Mouse (Mus musculus) stomach, postnatal 0 days (tissue): ENCODE measurements around the gene Ubr3. TPM values are rescaled to one million over a fixed set of nuclear protein-coding genes. Genes with fewer than 3 reads are reported as not detected.

Experiments used
- ATAC-seq: fragments of 200-750 bp; cut with Nextera tagmentation; 2 replicates; pipeline ENCODE4 v1.8.0; 2017; ENCODE audit not compliant: low FRiP score, low TSS enrichment
- DNase-seq: peaks from one replicate; pipeline ENCODE4 v3.0.0-alpha.2; 2016; ENCODE audit warnings: low spot score
- H3K27ac ChIP-seq: fragments of 300-500 bp; sonication (generic); replicated peaks from 2 replicates; pipeline ENCODE4 v1.5.1; 2014; ENCODE audit warnings: mild to moderate bottlenecking, control low read depth
- H3K27me3 ChIP-seq: fragments of 300-500 bp; sonication (generic); 2 replicates; pipeline ENCODE4 v1.6.1; 2014; ENCODE audit warnings: low read length; ENCODE audit not compliant: control insufficient read depth, insufficient read depth
- H3K36me3 ChIP-seq: fragments of 300-500 bp; sonication (generic); 2 replicates; pipeline ENCODE4 v1.6.1; 2014; ENCODE audit warnings: low read length, mixed read lengths; ENCODE audit not compliant: control insufficient read depth, insufficient read depth
- H3K4me1 ChIP-seq: fragments of 300-500 bp; sonication (generic); replicated peaks from 2 replicates; pipeline ENCODE4 v1.6.1; 2014; ENCODE audit warnings: antibody characterized with exemption; ENCODE audit not compliant: control insufficient read depth, insufficient read depth
- H3K4me2 ChIP-seq: fragments of 300-500 bp; sonication (generic); replicated peaks from 2 replicates; pipeline ENCODE4 v1.6.1; 2014; ENCODE audit warnings: low read depth, mild to moderate bottlenecking, control low read depth, moderate library complexity
- H3K4me3 ChIP-seq: fragments of 300-500 bp; sonication (generic); 2 replicates; pipeline ENCODE4 v1.5.1; 2014; ENCODE audit warnings: low read depth, low read length, control low read depth
- H3K9ac ChIP-seq: fragments of 300-500 bp; sonication (generic); 2 replicates; pipeline ENCODE4 v1.6.1; 2014; ENCODE audit warnings: mild to moderate bottlenecking, low read length, control low read depth, mixed read lengths
- H3K9me3 ChIP-seq: fragments of 300-500 bp; sonication (generic); 2 replicates; pipeline ENCODE4 v1.6.1; 2016; ENCODE audit warnings: low read length; ENCODE audit not compliant: control insufficient read depth
- CTCF ChIP-seq: IDR thresholded peaks from 2 replicates; pipeline ENCODE4 v1.5.1; 2016; ENCODE audit warnings: antibody characterized with exemption, low read depth, mild to moderate bottlenecking, moderate library complexity
- EP300 ChIP-seq: optimal IDR thresholded peaks from 2 replicates; pipeline ENCODE3; 2016; ENCODE audit warnings: antibody characterized with exemption
- WGBS: fragments of 180-500 bp; shearing (Covaris S2); extraction: QIAGEN DNeasy Blood & Tissue Kit; methylation state at CpG from one replicate; pipeline ENCODE4 v1.1.7; 2014; 5-methylcytosine and 5-hydroxymethylcytosine counted together
- polyA plus RNA-seq: library from polyadenylated mRNA; unstranded; fragments of >200 nt; fragmentation: Nextera tagmentation; extraction: Ambion mirVana; gene quantifications from 2 replicates; pipeline ENCODE4 v1.2.1, GENCODE M21; 2015

The Ubr3 gene
- 7.9 and 9.0 TPM in 2 replicates for polyA plus RNA-seq

DNA sequence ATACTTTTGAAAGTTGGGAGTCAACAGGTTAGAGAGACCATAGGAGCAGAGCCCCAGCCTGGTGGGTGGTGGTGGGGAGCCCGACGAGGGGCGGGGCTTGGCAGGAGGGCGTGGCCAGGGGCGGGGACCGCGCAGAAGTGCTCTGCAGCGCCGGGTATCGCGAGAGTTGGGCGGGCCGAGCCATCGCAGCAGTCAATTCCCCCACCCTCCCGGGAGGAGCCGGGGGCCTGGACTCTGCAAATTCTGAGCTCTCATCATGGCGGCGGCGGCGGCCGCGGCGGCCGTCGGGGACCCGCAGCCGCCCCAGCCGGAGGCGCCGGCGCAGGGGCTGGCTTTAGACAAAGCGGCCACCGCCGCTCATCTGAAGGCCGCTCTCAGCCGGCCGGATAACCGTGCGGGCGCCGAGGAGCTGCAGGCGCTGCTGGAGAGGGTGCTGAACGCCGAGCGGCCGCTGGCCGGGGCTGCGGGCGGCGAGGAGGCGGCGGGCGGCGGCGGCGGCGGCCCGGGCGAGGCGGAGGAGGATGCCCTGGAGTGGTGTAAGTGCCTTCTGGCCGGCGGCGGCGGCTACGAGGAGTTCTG lies at the start of gene Ubr3:
Ubr3 (plus strand) TSS at position 208 of the 579 bp plus-strand sequence.
- Histone ChIP-seq H3K36me3 (no peaks in the 10 kb centered on the region), H3K4me3 (peak within 1 kb of the TSS; percentile 100), H3K4me2 (peak within 1 kb of the TSS; percentile 88), H3K27ac (peak within 1 kb of the TSS; percentile 97), H3K4me1 (no peaks in the 10 kb centered on the region), H3K9me3 (no peaks in the 10 kb centered on the region), H3K27me3 (no peaks in the 10 kb centered on the region), H3K9ac (peak within 1 kb of the TSS; percentile 100)
- under 1% methylated on average over 48 of the region's 65 CpGs for WGBS
- ATAC-seq (peak; percentile 99), DNase-seq (peak; percentile 98)
- TF ChIP-seq CTCF (no peak), EP300 (peak; percentile 99)

DNA sequence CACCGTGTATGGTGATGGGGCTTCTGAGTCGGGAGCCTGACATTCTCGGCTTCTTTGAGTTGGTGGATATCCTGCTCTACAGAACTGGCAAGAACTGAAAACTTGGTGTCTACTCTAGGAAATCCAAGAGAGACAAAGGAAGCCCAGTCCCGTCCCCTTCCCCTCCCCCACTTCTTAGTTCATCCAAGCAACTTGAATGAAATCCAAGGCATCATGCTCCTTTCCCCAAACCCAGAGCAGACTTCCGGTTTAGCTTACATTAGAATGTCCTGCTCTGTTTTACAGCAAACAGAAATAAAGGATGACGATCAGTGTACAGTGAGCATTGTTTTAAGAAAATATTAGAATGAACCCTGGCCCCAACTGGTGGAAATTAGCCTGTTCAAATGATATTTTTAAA lies 47.8 kb upstream of the Ubr3 start:
- 51% methylated on average over 6 of the region's 6 CpGs for WGBS
- TF ChIP-seq CTCF (no peak), EP300 (no peak)
- ATAC-seq: no peak
- DNase-seq: no peak
- Histone ChIP-seq H3K4me3 (no peak overlapping the region), H3K4me2 (no peak overlapping the region), H3K4me1 (no peaks in the 10 kb centered on the region), H3K9ac (no peak overlapping the region), H3K36me3 (no peaks in the 10 kb centered on the region), H3K27me3 (no peaks in the 10 kb centered on the region), H3K9me3 (no peaks in the 10 kb centered on the region), H3K27ac (no peak overlapping the region)

DNA sequence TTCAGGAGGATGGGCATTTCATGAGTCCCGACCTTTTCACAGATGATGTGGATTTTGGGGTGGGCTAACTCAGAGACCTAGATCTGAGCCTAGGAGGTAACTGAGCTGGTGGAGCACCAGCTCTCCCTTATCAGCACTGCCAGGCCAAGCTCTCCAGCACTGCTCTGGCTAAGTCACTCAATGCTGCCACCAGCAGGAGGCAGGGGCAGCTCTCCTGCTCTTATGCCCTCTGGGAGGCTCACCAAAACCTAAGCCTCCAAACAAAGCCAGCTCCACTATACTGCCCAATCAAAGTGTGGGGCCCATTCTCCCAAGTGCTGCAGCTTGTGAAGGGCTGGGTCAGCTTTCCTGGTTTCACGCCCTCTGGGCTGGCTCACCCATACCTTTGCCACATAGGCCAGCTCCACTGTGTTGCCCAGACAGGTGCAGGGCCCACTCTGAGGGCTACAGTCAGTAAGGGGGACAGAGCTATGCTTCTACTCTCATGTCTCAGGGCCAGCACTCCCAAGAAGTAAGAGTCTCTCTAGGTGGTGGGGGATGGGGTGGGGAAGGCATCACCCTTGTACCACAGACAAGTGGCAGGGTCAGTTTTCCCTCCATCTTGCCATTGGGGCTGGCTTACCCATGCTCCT lies 45.5 kb upstream of the Ubr3 start:
- H3K36me3 ChIP-seq: no peaks in the 10 kb centered on the region
- H3K4me2 ChIP-seq: no peak overlapping the region
- H3K4me1 ChIP-seq: no peaks in the 10 kb centered on the region
- H3K4me3 ChIP-seq: no peak overlapping the region
- H3K9me3 ChIP-seq: no peaks in the 10 kb centered on the region
- peak; percentile 53 for TF ChIP-seq CTCF
- TF ChIP-seq EP300: no peak
- WGBS: 76% methylated on average over 2 of the region's 2 CpGs
- peak; percentile 44 for DNase-seq
- no peak overlapping the region for H3K27ac ChIP-seq
- no peaks in the 10 kb centered on the region for H3K27me3 ChIP-seq
- ATAC-seq: peak; percentile 52; the same call in 1 of the 2 replicates
- peak overlapping the region; percentile 18; the same call in 1 of the 2 replicates for H3K9ac ChIP-seq

DNA sequence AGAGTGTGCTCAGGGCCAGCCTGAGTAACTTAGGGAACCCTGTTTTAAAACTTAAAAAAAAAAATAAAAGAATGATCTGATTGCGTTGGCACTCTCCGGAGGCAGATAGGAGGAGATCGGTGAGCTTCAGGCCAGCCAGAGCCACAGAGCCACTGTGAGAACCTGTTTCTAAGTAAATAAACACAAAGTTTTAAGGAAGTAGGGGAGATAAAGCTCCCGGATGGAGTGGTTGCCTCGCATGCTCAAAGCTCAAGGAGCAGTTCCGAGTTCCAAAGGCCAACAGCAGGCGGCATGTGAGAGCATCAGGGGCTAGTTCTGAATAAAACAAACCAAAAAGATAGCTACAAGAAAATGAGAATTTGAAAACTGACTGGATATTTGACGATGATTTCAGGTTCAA lies 40.7 kb upstream of the Ubr3 start:
- H3K36me3 ChIP-seq: no peaks in the 10 kb centered on the region
- TF ChIP-seq CTCF (peak; percentile 67), EP300 (no peak)
- DNase-seq: peak; percentile 79
- H3K9me3 ChIP-seq: no peaks in the 10 kb centered on the region
- H3K27ac ChIP-seq: no peak overlapping the region
- no peak overlapping the region for H3K9ac ChIP-seq
- ATAC-seq: peak; percentile 86
- no peaks in the 10 kb centered on the region; the same call in 1 of the 2 replicates for H3K4me1 ChIP-seq
- H3K4me3 ChIP-seq: no peak overlapping the region
- no peak overlapping the region for H3K4me2 ChIP-seq
- no peaks in the 10 kb centered on the region for H3K27me3 ChIP-seq
- 29% methylated on average over 8 of the region's 8 CpGs for WGBS

DNA sequence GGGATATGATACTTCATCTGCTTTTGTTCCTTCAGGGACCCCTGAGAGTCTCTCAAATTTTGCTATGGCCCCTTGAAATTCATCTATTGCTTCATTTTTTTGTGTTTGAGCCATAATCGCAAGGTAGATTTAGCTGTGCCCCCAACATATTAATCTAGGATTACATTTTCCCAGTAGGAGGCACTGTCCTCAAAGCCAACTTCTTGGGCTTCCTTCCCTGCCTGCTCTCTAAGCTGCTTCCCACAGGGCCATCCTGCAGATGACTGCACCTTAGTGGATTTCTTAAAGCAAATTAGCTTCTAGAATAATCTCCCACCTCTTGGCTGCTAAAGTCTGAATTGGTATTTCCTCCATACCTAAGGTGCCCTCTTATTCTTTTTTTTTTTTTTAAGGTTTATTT lies 39.2 kb upstream of the Ubr3 start:
- no peak for DNase-seq
- H3K4me2 ChIP-seq: no peak overlapping the region
- TF ChIP-seq CTCF: peak; percentile 62
- no peak for TF ChIP-seq EP300
- WGBS: 75% methylated on average over 1 of the region's 1 CpGs
- H3K27me3 ChIP-seq: no peaks in the 10 kb centered on the region
- no peaks in the 10 kb centered on the region for H3K36me3 ChIP-seq
- no peak overlapping the region for H3K9ac ChIP-seq
- no peak overlapping the region for H3K27ac ChIP-seq
- no peaks in the 10 kb centered on the region; the same call in 1 of the 2 replicates for H3K4me1 ChIP-seq
- no peaks in the 10 kb centered on the region for H3K9me3 ChIP-seq
- ATAC-seq: no peak
- no peak overlapping the region for H3K4me3 ChIP-seq

DNA sequence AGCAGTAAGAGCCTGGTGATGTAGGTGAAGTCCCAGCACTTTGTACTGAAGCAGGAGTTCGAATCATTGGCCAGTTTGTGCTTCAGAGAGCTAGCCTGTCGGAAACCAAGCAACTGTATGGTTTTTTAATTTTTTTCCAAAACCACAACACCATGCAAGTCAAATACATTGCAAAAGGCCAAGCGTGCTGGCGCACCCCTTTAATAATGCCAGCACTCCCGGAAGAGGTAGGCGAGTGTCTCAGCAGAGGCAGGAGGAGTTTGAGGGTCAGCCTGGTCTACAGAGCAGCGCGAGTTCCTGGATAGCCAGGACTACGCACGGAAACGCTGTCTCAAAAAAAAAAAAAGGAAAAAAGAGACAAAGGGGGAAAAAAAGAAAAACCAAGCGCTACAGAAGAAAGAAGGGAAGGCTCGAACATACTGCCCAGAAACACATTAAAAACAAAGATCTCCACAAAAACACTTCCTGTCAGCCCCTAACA lies 36.0 kb upstream of the Ubr3 start:
- Histone ChIP-seq H3K4me1 (no peaks in the 10 kb centered on the region; the same call in 1 of the 2 replicates), H3K27me3 (no peaks in the 10 kb centered on the region), H3K4me3 (peak overlapping the region; percentile 100), H3K27ac (peak overlapping the region; percentile 96), H3K9me3 (no peaks in the 10 kb centered on the region), H3K4me2 (peak overlapping the region; percentile 53), H3K9ac (peak overlapping the region; percentile 99), H3K36me3 (no peaks in the 10 kb centered on the region)
- DNase-seq (peak; percentile 41), ATAC-seq (no peak)
- no peak for TF ChIP-seq CTCF
- TF ChIP-seq EP300: no peak
- 9% methylated on average over 13 of the region's 13 CpGs for WGBS
